Mouse (Mus musculus) hematopoietic stem cell, adult 5-6 weeks (primary cell): ENCODE data around the gene Prkch. TPM values are rescaled to one million over a fixed set of nuclear protein-coding genes. Genes with fewer than 3 reads are reported as not detected.

Experiments used
- ATAC-seq, 2 experiments: fragments of 125-278 bp in 1 of 2; replicated peaks in 1 of 2; 2 replicates each; pipeline ENCODE4 v1.8.0; 2016 to 2017; ENCODE audit warnings: inconsistent platforms in 2 of 2, mild to moderate bottlenecking in 2 of 2, moderate number of reproducible peaks in 2 of 2, low read depth in 1 of 2, moderate TSS enrichment in 1 of 2; ENCODE audit not compliant: low FRiP score in 2 of 2, poor library complexity in 2 of 2, severe bottlenecking in 2 of 2, insufficient read depth in 1 of 2, low TSS enrichment in 1 of 2
- total RNA-seq: library from RNA; stranded (forward); fragments of 172-1452, 232-1000 nt; gene quantifications from 2 replicates; pipeline ENCODE4 v1.2.3, GENCODE M21; 2017

The Prkch gene
- total RNA-seq, 1 experiment from 2014 or later, result 36.1 TPM

DNA sequence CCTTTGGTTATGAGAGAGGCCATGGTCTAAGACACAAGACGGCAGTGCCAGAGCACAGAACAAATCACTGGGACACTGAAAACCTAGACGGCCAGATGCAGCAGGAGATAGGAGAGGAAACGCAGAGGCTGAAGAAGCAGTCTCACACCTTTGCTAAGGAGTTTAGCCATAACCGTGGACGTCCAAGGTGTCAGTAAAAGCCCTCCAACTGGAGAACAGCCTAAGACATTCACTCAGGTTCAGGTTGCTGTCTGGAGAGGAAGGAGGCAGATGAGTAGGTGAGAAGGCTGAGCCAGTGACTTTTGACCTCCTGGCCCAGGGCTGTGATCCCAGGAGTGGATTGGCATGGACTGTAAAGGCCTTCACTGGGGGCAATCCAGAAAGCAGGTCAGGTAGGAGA, 130.0 kb downstream of the Prkch start:
- ATAC-seq, result no peak

DNA sequence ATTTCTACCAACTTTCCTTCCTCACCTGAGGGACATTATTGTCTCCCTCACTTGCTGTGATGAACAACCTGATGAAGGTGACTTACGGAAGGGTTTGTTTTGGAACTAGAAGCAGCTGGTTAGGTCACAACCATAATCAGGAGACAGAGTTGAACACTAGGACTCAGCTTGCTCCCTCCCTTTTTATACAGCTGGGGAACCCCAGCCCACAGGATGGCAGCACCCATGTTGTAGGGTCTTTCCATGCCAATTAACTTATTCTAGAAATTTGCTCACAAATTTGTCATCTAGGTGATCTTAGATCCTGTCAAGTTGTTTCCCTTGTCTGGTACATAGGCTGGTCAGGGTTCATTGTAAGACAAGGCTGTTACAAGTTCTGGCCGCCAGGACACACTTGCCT, 130.7 kb downstream of the Prkch start:
- no peak for ATAC-seq

DNA sequence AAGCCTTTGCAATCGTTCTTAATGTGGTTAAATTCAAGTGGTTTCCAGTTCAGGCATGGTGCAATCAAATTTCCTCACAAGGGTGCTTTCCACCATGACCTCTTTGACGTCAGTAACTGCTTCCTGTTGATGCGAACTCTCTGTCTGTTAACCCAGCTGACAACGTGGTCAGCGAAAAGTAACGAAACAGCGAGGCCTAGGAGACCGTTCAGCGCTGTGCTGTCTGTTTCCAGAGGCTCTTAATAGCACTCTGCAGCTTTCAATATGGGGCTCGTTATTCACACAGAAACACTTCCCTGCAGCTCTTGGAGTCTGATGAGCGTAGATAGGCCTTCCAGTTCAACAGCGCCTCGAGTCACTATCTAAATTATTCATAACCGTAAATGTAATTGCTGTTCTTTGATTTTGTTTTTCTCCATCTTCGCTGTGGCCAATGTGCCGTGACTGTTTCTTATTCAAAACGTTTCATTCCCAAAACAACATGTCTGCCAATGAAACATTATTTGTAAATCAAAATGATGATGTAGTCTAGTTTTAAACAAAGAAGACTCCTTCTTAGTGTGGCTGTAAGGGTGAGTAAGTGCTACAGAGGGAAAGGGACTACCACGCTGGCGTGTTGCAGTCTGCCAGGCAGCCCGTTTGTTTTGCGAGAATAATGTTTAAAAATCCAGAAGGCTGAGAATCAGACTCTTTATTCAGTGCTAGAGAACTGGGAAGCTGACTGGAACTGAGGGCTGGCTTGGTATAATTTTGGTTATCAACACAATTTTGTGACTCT, 131.5 kb downstream of the Prkch start:
- ATAC-seq, result peak; percentile 61 to 76; a peak in 3 of 4 replicates

DNA sequence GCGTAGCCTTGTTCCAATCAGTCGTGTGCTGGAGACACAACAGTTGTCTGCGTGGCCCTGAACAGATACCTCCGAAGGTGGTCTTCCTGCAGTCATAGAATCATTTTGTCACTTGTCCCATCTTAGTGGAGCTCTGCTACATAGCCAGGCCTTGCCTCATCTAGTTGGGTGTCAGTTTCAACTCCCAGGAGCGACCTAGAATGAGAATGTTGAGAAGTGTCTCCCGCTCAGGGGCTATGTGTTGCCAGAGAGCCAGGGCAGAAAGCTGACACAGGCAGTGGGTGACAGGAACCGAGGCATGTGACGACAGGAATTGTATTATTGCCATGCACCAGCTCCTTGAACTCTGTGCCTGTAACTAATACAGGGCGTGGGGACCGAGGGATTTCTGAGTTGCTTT, 133.4 kb downstream of the Prkch start:
- no peak for ATAC-seq

DNA sequence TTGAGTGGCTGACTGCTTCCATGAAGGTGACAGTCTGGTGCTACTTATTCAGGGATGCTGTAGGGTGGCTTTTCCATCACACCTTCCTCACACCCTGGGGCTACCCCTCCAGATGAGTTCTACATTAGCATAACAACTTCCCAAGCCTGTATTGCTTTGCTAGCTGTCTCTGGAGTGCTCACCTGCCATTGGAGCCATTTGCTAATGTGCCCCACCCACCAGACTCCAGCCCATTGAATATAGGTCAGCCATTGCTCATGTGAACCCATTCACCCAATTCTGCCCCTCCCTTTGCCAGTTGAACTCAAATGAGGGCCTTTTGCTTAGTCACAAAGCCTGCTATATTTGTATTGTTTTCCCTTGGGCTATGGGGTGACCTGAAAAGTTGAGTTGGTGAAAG, 135.2 kb downstream of the Prkch start:
- no peak for ATAC-seq

DNA sequence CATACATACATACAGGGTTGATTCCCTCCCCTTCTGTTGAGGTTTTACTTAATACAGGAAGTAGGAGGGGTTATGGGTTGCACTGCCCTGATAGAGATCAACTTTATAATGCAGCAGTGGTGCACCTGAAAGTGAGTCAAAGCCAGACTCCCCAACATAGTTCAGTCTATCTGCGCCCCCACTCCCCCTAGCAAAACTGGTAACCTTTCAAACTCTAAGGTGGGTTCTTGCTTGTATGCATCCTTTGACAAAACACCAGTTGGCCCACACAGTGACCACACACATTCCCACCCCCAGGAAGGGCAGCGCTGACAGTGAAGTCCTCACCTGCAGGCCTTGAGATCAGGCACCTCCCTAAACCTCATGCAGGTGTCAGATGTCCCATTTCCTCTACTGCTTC, 135.9 kb downstream of the Prkch start:
- peak in 1 of 2 experiments; percentile 3; a peak in 1 of 4 replicates for ATAC-seq

DNA sequence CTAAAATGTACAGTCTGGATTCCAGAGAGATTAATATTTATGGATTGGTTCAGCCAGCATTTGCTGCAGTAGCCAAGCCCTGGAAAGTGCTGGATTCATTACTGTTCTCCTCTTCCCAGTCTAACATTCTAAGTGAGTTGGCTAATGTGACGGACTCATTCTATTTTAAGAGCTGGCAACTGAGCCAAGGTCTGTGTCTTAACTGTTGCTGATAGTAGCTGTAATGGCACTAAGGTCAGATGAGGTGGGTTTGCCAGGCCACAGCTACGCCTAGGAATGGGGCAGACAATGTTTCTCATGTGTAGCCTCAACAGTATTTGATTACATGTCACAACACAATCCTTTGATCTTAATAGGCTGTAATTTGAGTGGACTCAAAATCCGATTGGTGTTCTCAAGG, 137.5 kb downstream of the Prkch start:
- no peak for ATAC-seq

DNA sequence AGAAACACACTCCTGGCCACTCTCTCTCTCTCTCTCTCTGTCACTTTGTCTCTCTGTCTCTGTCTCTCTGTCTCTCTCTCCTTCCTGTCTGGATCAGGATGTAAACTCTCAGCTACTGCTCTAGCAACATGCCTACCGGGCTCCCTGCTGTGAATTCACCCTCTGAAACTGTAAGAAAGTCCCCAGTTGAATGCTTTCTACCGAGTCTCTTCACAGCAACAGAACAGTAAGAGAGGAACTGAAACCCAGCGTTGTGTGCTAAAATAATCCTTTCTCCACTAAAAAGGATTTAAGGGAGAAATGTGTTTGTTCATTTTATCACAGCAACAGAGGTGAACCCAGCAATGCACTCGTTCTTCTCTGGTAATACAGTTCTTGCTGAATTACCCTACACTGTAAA, 138.5 kb downstream of the Prkch start:
- no peak for ATAC-seq

DNA sequence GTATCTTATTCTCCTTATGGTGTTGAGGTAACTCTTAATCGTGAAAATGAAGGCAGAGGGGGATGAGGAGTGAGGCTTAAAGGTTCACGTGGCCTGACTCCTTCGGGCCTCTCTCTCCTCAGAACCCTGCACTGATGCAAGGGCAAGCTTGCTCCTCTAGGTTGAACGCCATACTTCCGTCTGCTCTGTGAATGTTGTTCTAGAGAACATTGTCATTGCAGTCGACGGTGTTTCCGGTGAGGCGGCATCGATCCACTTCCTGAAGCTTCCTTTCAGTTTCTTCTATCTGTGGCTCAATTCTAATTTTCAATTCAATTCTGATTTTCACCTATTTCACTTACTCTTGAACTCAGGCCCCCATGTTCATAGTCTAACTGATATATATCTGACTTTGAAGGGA, 139.3 kb downstream of the Prkch start:
- ATAC-seq, result no peak

DNA sequence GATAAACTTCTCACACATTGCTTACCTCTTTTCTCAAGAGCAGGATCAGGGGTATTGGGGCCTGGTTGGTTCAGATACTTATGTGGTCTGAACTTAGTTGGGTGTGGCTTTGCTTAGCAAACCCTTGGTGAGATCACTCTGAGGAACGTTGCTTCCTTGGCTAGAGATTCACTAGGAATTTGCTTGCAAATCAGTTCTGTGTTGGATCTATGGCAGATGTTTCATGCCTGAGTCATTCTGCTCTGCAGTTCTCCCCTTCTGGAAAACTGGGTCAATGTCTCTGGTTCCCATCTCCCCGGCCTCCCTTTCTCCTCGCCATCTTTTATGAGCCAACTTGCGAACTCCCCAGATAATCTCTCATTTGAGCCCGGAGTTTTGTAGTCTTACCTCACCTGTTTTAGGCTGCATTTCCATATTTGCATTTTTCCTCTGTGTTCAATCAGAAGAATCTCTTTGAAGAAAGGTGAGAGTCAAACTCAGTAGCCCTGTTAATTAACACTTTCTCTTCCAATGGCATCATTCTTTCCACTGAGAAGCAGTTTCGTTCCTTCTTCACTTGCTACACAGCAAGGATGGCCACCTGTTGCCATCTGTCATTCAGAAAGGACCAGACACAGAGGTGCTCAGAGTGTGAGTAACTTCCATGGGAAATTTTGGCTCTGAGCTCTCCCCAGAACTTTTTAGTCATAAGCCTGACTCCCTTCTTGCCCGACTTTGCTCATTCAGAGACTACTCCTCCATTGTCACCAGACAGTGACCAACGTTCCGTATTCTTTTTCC, 141.4 kb downstream of the Prkch start:
- ATAC-seq, result no peak

DNA sequence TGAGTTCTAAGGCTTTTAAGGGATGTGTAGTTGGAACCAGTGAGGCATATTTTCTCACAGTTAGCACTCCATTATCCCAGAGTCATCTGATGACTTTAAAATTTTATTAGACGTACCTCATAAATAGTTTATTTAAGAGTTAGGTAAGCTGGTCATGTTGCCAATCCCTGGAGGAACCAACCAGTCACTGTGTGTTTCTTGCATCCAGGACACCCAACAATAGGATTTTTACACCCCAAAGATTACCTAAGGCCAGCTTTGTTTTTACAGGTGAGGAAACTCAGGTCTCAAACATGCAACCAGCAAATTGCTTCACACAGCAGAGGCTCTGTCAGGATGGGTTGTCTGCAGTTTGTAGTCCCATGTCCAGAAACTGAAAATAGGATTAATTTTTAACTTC, 142.4 kb downstream of the Prkch start:
- ATAC-seq, result no peak

DNA sequence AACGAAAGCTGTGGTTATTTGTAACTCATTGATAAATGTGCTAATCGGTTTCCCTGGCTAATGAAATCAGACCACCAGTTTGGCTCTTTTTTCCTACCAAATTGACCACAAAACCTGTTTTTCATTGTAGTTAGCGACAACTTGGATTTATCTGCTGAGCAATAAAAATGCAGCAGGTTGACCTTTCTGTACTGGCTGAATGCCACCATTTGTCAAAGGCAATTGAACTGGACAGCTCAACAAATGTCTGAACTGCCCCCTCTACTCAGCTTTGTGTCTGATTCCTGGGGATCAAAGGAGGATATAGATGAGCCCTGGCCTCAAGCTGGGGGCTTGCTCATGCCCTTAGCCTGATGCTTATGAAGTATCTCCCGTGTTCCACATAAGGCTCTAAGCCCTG, 146.0 kb downstream of the Prkch start:
- no peak for ATAC-seq

DNA sequence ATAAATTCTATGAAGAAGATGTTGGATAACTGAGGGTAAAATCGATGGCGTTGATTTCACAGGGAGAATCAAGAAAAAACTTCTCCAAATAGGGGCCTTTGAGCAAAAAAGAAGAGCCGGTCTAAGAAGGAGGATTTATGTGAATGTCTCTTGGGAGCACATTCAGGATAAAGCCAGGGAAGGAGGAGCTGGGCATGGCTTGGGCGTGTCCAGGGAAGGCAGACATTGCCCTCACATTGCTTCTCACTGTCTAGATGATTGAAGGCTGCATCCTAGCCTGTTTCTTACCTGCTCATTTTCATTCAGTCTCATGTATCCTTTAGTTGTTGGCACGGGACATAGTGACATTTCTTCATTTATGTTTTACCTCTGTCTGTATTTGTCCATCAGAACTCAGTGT, 146.5 kb downstream of the Prkch start:
- ATAC-seq, result no peak

DNA sequence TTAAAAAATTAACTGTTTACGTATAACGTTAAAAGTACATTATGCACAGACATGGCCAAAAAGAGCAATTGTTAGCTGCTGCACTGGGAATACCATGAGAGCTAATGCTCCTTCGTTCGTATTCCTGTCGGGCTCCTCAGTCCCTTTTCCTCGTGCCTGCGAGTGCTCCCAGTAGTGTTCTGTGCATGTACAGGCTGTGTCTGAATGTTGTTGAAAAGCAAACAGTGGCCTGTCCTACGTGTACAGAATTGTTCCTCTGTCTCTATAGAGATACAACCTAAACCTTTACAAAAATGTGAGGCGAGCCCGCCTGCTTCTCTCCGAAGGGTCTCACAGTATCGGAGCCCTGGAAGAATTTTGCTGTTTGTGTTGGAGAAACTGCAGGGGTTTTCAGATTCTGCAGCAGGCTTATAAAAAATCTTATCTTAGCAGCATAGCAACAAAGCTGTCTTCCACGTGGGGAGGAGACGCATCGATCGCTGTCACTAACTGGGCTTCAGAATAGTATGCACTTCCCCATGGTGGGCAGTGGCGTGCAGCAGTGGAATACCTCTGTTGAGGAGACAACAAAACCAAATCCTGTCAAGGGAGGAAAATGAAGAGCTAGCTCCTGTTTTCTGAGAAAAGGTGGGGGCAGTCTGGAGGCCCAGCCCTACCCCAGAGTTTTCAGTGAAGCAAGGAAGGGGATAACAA, 147.4 kb downstream of the Prkch start:
- ATAC-seq, result no peak

DNA sequence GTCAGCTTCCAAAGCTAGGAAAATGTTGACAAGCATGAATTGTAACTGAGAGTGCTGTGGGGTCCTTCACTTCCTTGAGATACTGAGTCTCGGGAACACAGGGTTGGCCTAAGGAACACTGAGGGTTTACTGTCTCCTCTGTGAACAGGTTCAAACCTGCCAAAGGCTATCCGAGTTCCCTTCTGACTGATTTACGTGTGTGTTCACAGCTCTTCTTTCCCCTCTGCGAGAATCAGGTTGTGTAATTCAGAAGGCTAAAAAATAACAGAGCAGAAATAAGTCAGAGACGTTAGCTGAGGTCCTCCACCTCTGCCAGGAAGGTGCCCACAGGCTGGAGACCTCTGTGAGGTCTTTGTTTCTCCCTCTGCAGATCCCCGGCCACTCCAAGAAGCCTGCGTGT, 148.3 kb downstream of the Prkch start:
- no peak for ATAC-seq

DNA sequence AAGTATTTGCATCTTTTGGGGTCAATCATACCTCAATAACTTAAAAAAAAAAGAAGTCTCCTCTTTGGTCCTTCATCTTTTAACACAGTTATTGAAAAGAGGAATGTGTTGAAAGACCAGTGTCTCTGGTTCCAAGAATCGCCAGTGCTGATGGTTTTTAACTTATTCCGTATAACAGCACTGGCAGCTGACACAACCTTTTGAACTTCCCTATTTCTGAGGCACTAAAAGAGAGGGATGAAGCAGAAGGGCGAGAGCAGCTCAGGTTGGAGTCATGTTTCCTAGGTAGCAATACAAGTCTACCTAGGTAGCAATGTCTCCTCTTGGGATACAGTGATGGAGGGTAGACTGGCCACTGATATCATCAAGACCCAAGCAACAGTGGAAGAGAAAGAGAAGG, 152.3 kb downstream of the Prkch start:
- peak in 1 of 2 experiments; percentile 37; a peak in 1 of 4 replicates for ATAC-seq

DNA sequence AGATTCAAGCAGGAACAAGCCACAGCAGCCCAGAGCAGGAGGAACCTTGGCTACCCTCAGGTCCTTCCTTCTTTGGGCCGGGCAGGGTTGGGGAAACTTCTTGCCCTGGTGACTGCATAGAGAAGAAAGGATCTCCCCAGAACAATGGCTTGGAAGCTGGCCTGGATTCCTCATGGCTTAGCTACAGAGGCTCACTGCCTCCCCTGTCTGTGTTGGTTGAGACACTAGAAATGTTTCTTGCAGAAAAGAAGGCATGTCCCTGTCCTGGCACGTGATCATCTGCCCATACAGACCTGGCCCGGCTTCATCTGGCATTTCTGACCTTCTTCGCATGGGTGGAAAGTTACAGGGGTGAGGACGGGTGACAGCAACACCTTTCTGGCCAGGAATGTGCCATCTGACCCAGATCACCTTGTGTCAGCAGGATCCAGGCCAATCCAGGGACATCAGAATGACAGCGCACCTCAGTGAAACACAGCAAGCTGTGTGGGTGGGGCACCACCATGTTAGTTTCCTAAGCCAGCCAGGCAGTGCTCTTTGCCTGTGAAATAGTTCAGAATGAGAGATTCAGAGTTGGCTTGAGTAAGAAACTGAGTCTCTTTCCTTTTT, 155.1 kb downstream of the Prkch start:
- no peak for ATAC-seq

DNA sequence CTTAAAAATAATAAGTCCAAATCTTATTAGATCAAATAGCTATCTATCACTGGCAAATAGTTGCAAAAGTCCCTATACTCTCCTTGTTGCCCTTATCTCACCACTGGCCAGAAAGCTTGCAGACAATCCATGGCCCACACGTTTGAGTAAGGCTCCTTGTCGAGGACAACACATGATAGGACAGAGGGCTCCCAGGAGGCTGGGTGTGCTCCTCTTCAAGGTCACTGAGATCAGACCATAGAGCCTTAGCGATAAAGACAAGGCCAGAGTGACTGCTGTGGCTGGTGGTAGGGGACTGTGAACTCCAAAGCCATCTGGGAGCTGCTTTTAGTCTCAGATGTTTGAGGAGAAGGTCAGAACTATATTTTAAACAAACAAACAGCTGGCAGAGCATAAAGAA, 158.0 kb downstream of the Prkch start:
- no peak for ATAC-seq
